Mouse (Mus musculus): Measurements from ENCODE around the gene Hsph1. TPM values are rescaled to one million over a fixed set of nuclear protein-coding genes. Genes with fewer than 3 reads are reported as not detected.

The Hsph1 gene
- 62.0 and 113 TPM in 2 replicates for total RNA-seq (2021)
- long read RNA-seq, experiment 1, transcript Hsph1-211 (18 exons, 3,802 nt), result major isoform, 28 of 38 reads
- long read RNA-seq, experiment 1, partial matches to known transcripts, result 4 of 38 reads
- long read RNA-seq, experiment 1, other reads (novel, unspliced or antisense), result 2 of 38 reads
- long read RNA-seq, experiment 2, transcript Hsph1-211 (18 exons, 3,802 nt), result major isoform, 60 of 71 reads
- long read RNA-seq, experiment 2, partial matches to known transcripts, result 3 of 71 reads
- long read RNA-seq, experiment 2, other reads (novel, unspliced or antisense), result 4 of 71 reads

GRCm38 (mm10) chr5:149636075-149636920 is at the start of gene Hsph1:
Hsph1 (minus strand) TSS chr5:149636376.
- DNase-seq, result peak; percentile 98

GRCm38 (mm10) chr5:149680946-149681345 is 44.8 kb upstream of the Hsph1 start:
- peak; percentile 27 for DNase-seq

- DNase-seq, result no peak
Measured at GRCm38 (mm10) chr5:149679886-149680285, 43.7 kb upstream of the Hsph1 start.

- peak; percentile 58 for DNase-seq
Measured at GRCm38 (mm10) chr5:149679362-149679761, 43.2 kb upstream of the Hsph1 start.

GRCm38 (mm10) chr5:149678990-149679348 is 42.8 kb upstream of the Hsph1 start:
- DNase-seq, result peak; percentile 31

- DNase-seq, result peak; percentile 94
Measured at GRCm38 (mm10) chr5:149678100-149678989, 42.2 kb upstream of the Hsph1 start, which contains the start of gene B3glct. B3glct (plus strand) TSS chr5:149678230.

GRCm38 (mm10) chr5:149677196-149677595 is 41.0 kb upstream of the Hsph1 start:
- DNase-seq, result no peak

- DNase-seq, result no peak
Measured at GRCm38 (mm10) chr5:149663417-149663816, 27.2 kb upstream of the Hsph1 start.

- DNase-seq, result no peak
Measured at GRCm38 (mm10) chr5:149662980-149663379, 26.8 kb upstream of the Hsph1 start.

GRCm38 (mm10) chr5:149661428-149661827 is 25.3 kb upstream of the Hsph1 start:
- no peak for DNase-seq

- no peak for DNase-seq
Measured at GRCm38 (mm10) chr5:149659414-149659780, 23.2 kb upstream of the Hsph1 start.

GRCm38 (mm10) chr5:149658741-149659413 is 22.7 kb upstream of the Hsph1 start:
- DNase-seq, result no peak

GRCm38 (mm10) chr5:149658022-149658421 is 21.8 kb upstream of the Hsph1 start:
- DNase-seq, result no peak

- DNase-seq, result no peak
Measured at GRCm38 (mm10) chr5:149655636-149656035, 19.5 kb upstream of the Hsph1 start.

GRCm38 (mm10) chr5:149650179-149650553 is 14.0 kb upstream of the Hsph1 start:
- DNase-seq, result no peak

- peak; percentile 41 for DNase-seq
Measured at GRCm38 (mm10) chr5:149649499-149650178, 13.5 kb upstream of the Hsph1 start.

GRCm38 (mm10) chr5:149648895-149649406 is 12.8 kb upstream of the Hsph1 start:
- no peak for DNase-seq

GRCm38 (mm10) chr5:149648196-149648595 is 12.0 kb upstream of the Hsph1 start:
- peak; percentile 52 for DNase-seq

- no peak for DNase-seq
Measured at GRCm38 (mm10) chr5:149647367-149648115, 11.4 kb upstream of the Hsph1 start.

- DNase-seq, result no peak
Measured at GRCm38 (mm10) chr5:149642783-149643509, 6.8 kb upstream of the Hsph1 start.
